In the genomic region with DNA sequence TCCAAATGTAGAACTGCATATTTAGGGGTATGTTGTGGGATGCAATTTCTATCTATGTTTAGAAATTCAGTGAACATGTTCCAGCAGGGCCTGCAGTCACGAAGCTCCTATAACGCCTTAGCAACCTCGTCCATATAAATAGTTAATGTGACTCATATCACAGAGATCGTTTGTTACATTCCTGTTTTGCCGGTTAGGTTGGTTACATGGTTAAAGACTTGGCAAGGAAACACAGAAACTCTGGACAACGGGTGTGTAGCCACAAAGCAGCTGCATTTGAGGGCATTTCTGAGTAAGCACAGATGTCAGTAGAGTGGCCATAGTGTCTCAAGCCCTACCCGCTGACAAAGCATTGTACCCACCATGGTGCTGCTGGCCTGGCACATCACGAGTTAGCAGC, we compare ENCODE assay signal across 10 mouse cellular contexts.
DNase-seq lines count a peak whose midpoint lies in the region; ATAC-seq lines count a peak whose summit lies in the region.
"Had no signal": no experiment of that assay in that cellular context is flagged by ENCODE, and none has a peak within 500 bp of the region (broad histone marks: within the 10 kb centered on the region; RNA-seq: fewer than 3 reads in every experiment).

No protein-coding gene starts in this region.

- H3K4me1 ChIP-seq in kidney, embryonic 14.5 days (ENCODE audit: control insufficient read depth, insufficient read depth, low read length) = peaks cover 9% of the 10 kb centered on the region; the same call in 1 of the 2 replicates
- no peaks in the 10 kb centered on the region for H3K4me1 ChIP-seq in forebrain, embryonic 14.5 days (ENCODE audit: control insufficient read depth, insufficient read depth, low read length)

- no peak overlapping the region for H3K4me2 ChIP-seq in kidney, embryonic 14.5 days (replicated peaks; ENCODE audit: low read depth, low read length)
- H3K4me2 ChIP-seq in forebrain, embryonic 14.5 days (ENCODE audit: low read length) = no peak overlapping the region

- no peaks in the 10 kb centered on the region for H3K27me3 ChIP-seq in kidney, embryonic 14.5 days (ENCODE audit: control insufficient read depth, insufficient read depth, low read length)
- no peaks in the 10 kb centered on the region for H3K27me3 ChIP-seq in forebrain, embryonic 14.5 days (replicated peaks; ENCODE audit: control insufficient read depth, insufficient read depth, low read length)

- H3K4me3 ChIP-seq in kidney, embryonic 14.5 days (ENCODE audit: low read length) = no peak overlapping the region
- no peak overlapping the region for H3K4me3 ChIP-seq in forebrain, embryonic 14.5 days (ENCODE audit: low read depth, low read length)

- H3K9me3 ChIP-seq in kidney, embryonic 14.5 days (ENCODE audit: control insufficient read depth, low read length) = no peaks in the 10 kb centered on the region
- no peaks in the 10 kb centered on the region for H3K9me3 ChIP-seq in forebrain, embryonic 14.5 days (replicated peaks; ENCODE audit: control insufficient read depth, low read length)

- ATAC-seq in kidney, embryonic 14.5 days (ENCODE audit: low FRiP score, low TSS enrichment) = no peak
- ATAC-seq in forebrain, embryonic 14.5 days = no peak

- peak overlapping the region; percentile 51; the same call in 1 of the 2 replicates for H3K27ac ChIP-seq in kidney, embryonic 14.5 days (ENCODE audit: low read depth, low read length)
- H3K27ac ChIP-seq in forebrain, embryonic 14.5 days (ENCODE audit: low read depth, low read length) = no peak overlapping the region

- H3K9ac ChIP-seq in kidney, embryonic 14.5 days (ENCODE audit: low read depth, low read length) = no peak overlapping the region
- no peak overlapping the region for H3K9ac ChIP-seq in forebrain, embryonic 14.5 days (ENCODE audit: low read length)

- 65% methylated on average over 8 of the region's 8 CpGs for WGBS in kidney, embryonic 14.5 days
- 88% methylated on average over 8 of the region's 8 CpGs for WGBS in forebrain, embryonic 14.5 days

- DNase-seq in kidney, postnatal 36 days = no peak
- peak; percentile 76 for DNase-seq in 3134 (ENCODE audit: extremely low read depth, insufficient read length, low spot score)
- DNase-seq in brain, adult 2 months (ENCODE audit: low read depth, low spot score) = peak; percentile 40
- peak; percentile 45 for DNase-seq in lung, postnatal 25 days (ENCODE audit: low spot score)
- no peak for DNase-seq in ovary, adult 18-20 months (ENCODE audit: low spot score)
- DNase-seq in layer of hippocampus, postnatal 36 days = no peak
- DNase-seq in forebrain, embryonic 14.5 days (ENCODE audit: low spot score) = no peak
- DNase-seq: kidney, adult 9 months; right cerebral cortex, postnatal 14 days had no signal

- no peaks in the 10 kb centered on the region for H3K36me3 ChIP-seq in kidney, embryonic 14.5 days (ENCODE audit: control insufficient read depth, insufficient read depth, low read length)
- H3K36me3 ChIP-seq in forebrain, embryonic 14.5 days (ENCODE audit: control insufficient read depth, insufficient read depth, low read length) = no peaks in the 10 kb centered on the region

Comparison
In these comparisons a context has a peak if more than half of its experiments do, and no peak if none do; other contexts are left out.
1. DNase-seq: peak in 3134 (single experiment), brain, adult 2 months (single experiment) and lung, postnatal 25 days (single experiment); none in kidney, postnatal 36 days (0 of 2), ovary, adult 18-20 months (single experiment), layer of hippocampus, postnatal 36 days (0 of 2) and forebrain, embryonic 14.5 days (single experiment).